Mouse (Mus musculus): ENCODE measurements around the gene Khdrbs1.
"Not testable (repeated sequence)": the region's sequence is repeated elsewhere in the genome, so short reads cannot be mapped to it uniquely, and the experiment has no call there.

Khdrbs1 gene

GRCm38 (mm10) chr4:129746106-129746505 lies 4.0 kb upstream of the Khdrbs1 start:
- DNase-seq (ENCODE audit: low read depth in 2 of 2, low spot score in 2 of 2), result no peak

GRCm38 (mm10) chr4:129743494-129743893 lies 1.4 kb upstream of the Khdrbs1 start:
- DNase-seq (ENCODE audit: low read depth in 2 of 2, low spot score in 2 of 2), result no peak

DNA sequence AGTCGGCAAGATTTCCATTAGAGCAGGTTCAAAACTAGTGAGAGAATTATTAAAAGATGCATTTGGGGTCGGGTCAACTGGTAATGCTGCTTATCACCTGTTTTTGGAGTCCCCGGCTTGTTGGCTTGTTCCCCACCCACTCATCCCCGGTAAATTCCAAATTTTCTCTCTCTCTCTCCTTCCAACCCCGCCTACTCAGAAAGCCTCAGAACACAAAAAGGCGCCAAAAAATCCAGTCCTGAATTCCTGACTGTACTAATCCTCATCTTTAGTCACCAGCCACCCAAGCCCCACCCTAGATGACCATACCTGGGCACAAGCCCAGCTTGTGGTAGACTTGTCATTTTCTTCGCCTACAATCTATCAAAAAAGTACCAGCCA lies 897 bp upstream of the Khdrbs1 start:
- no peak for DNase-seq (ENCODE audit: low read depth in 2 of 2, low spot score in 2 of 2)

GRCm38 (mm10) chr4:129741974-129742231 lies 200 bp downstream of the Khdrbs1 start:
- DNase-seq (ENCODE audit: low read depth in 2 of 2, low spot score in 2 of 2), result no peak

GRCm38 (mm10) chr4:129741251-129741973 lies 691 bp downstream of the Khdrbs1 start:
- DNase-seq (ENCODE audit: low read depth in 2 of 2, low spot score in 2 of 2), result peak; percentile 17 to 21

- no peak for DNase-seq (ENCODE audit: low read depth in 2 of 2, low spot score in 2 of 2)
Measured at GRCm38 (mm10) chr4:129739111-129739645, 2.9 kb downstream of the Khdrbs1 start.

DNA sequence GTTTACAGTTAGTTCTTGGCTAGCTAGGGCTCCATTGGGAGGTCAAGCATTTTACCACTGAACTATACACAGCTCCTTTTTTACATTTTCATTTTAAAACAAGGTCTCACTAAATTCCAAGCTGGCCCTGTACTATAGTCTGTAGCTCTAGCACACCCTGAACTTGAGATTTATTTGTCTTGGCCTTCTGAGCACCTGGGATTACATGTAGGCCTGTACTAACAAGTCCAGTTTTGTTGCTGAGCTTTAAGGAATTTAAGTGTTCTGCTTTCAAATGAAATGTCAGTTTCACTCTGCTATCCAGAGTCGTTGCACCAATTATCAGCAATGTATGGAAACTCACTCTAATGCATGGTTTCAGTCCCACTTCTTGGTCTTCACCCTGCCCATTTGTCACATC lies 5.9 kb downstream of the Khdrbs1 start:
- DNase-seq (ENCODE audit: low read depth in 2 of 2, low spot score in 2 of 2), result no peak

DNA sequence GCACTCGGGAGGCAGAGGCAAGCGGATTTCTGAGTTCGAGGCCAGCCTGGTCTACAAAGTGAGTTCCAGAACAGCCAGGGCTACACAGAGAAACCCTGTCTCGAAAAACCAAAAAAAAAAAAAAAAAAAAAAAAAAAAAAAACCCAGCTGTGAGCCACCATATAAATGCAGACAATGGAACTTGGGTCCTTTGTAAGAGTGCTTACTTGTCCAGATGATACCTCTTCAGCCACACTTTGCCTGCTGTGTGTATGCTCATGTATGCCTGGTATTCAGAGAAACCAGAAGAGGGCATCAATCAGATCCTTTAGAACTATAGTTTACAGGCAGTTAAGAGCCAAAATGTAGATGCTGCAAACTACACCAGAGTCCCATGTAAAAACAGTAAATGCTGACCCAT lies 6.6 kb downstream of the Khdrbs1 start:
- not testable (repeated sequence) for DNase-seq (ENCODE audit: low read depth in 2 of 2, low spot score in 2 of 2)

GRCm38 (mm10) chr4:129731423-129731822 lies 10.7 kb downstream of the Khdrbs1 start:
- DNase-seq (ENCODE audit: low read depth in 2 of 2, low spot score in 2 of 2), result peak in 1 of 2 experiments; percentile 9

DNA sequence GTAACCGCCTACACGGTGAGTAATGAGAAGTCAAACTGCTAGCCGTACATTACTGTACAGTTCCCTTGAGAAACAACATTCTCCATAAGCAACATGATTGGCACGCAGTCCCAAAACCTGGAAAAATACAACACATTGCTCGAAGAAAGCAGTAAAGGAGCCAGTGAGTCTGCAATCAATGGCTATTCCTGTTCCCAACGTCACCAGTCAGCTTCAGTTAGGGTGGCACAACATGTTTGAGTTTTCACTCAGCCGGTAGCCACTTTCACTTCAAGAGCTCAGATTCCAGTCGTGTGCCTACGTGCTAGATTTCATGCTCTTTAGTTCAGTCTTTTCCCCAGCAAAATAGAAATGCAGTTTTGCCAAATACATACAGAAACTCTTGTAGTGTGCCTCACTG lies 25.8 kb downstream of the Khdrbs1 start:
- no peak for DNase-seq (ENCODE audit: low read depth in 2 of 2, low spot score in 2 of 2)

DNA sequence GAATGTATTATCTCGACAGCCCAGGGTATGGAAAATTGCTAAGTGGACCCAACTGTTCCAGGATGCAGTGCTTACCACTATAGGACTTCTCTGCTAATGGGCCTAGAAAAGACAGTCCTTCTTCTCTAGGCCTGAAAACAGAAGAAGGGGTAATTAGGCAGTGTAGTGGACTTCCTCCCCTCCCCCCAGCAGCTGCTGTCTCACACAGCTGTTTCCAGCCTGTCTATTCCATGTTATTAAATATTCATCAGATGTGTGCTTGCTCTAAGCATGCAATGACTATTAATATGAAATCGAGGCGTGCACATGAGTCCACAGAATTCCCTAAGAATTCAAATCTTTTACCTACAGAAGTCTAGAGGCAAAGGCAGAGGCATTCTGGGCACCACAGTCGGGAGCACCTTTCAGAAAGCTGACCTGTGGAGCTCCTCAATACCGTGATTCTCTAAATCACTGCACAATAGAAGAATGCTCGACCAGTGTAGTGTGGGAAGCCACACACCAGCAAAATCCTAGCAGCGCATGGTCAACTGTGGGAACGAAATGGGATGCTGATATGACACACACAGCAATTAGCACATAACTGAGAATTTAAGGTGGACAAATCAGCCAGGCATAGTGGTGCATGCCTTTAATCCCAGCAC lies 32.5 kb downstream of the Khdrbs1 start:
- DNase-seq (ENCODE audit: low read depth in 2 of 2, low spot score in 2 of 2), result no peak

DNA sequence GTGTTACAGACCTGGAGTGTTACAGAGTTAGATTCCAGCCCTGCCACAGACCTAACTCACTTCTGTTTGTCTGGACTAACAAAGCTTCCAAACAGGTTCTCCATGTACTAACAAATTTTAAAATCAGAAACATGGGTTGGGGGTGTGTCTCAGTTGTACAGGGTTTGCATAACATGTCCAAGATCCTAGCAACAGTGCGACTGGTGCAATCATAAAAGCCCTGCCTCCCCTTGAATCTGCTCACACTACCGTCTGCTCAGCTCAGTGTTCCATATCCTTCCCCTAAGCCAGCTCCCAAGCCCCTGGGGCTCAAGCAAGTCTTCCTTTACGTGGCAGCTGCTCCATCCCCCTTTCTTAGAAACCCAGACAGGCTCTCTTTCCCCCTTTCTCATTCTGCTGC lies 35.4 kb downstream of the Khdrbs1 start:
- no peak for DNase-seq (ENCODE audit: low read depth in 2 of 2, low spot score in 2 of 2)

- no peak for DNase-seq (ENCODE audit: low read depth in 2 of 2, low spot score in 2 of 2)
Measured at GRCm38 (mm10) chr4:129702454-129702853, 39.6 kb downstream of the Khdrbs1 start.

DNA sequence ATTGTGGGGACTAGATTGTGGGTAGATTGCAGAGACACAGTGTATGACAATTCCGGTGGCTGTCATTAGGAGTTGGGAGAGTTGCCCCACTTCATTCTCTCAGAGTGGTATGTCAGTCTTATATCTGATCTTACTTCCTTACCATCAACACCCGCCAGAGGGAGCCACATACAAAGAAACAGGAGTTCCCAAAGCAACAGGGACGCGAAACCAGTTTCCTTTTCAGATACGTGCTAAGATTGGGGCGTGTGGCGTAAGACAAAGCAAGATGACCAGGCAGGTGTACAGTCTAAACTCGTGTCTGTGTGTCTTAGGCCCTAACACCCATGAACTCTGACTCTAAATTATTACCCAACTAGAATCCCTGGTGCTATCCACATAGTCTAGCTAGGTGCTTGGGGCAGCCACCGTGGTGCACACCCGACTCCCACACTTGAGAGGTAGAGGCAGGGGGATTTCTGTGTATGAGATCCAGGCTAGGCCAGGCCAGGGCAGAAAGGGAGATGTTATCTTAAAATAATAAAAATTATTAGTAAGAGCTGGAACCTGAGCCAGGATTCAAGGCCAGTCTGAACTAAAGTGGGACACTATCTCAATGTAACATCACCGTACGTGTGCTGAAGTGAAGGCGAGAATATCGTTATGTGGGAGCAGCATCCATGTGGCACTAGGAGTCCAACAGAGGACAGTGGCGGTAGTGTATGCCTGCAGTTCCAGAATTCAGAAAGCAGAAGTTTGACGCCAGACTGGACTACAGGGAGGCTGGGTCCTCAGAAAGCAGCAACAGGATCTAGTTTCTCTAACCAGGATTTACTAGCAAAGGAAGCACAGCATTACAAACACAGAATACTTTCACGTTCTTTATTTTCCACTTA lies 40.4 kb downstream of the Khdrbs1 start:
- DNase-seq (ENCODE audit: low read depth in 2 of 2, low spot score in 2 of 2), result peak; percentile 79 to 90

GRCm38 (mm10) chr4:129700661-129701060 lies 41.4 kb downstream of the Khdrbs1 start:
- not testable (repeated sequence) for DNase-seq (ENCODE audit: low read depth in 2 of 2, low spot score in 2 of 2)

GRCm38 (mm10) chr4:129700216-129700615 lies 41.9 kb downstream of the Khdrbs1 start:
- no peak for DNase-seq (ENCODE audit: low read depth in 2 of 2, low spot score in 2 of 2)

DNA sequence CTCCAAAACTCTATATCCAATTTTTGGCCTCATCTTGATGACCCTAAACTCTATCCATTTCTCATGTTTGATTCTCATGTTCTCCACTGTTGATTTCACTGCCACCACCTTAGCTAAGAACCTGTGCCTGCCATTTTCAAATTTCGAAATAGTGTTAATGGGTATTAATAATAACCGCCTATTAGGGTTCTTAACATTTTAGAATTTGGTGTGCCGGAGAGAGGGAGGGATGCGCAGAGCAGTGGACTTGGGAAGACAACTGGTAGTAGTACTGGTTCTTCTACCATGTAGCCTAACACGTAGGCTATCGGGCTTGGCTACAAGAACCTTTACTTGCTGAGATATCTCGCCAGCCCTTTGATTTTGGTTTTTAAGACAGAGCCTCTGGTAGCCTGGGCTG lies 44.9 kb downstream of the Khdrbs1 start:
- DNase-seq (ENCODE audit: low read depth in 2 of 2, low spot score in 2 of 2), result no peak

GRCm38 (mm10) chr4:129696158-129696985 lies 45.7 kb downstream of the Khdrbs1 start, which contains the start of gene Tmem39b:
Gene Tmem39b, minus strand, starts transcription at chr4:129696838.
- peak; percentile 73 to 78 for DNase-seq (ENCODE audit: low read depth in 2 of 2, low spot score in 2 of 2)

GRCm38 (mm10) chr4:129695815-129696157 lies 46.3 kb downstream of the Khdrbs1 start:
- DNase-seq (ENCODE audit: low read depth in 2 of 2, low spot score in 2 of 2), result no peak

DNA sequence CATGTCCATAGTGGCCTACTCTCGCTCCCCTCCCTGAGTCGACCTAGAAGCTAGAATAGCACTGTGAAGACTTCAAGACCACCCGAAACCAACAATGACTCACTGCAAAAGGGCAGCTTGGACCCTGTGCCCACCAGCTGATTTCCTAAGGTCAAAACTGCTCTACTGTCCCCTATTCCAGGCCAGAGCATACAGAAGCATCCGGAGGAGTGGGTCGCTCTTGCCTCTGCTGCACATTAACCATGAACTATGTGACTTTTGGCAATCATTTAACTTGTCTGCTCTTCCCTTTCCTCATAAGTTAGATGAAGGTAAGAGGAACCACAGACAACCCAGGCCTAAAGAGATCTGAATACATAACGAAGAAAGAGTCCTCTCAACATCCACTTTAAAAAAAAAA lies 57.6 kb downstream of the Khdrbs1 start:
- no peak for DNase-seq (ENCODE audit: low read depth in 2 of 2, low spot score in 2 of 2)

- DNase-seq (ENCODE audit: low read depth in 2 of 2, low spot score in 2 of 2), result no peak
Measured at GRCm38 (mm10) chr4:129683901-129684493, 58.1 kb downstream of the Khdrbs1 start.

Measured in CD8-positive naive resting alpha-beta T cell, adult 2 months (primary cell).